Mouse (Mus musculus) megakaryocyte, embryonic 14.5 days (primary cell): ENCODE data around the gene Tlr6. TPM values are rescaled to one million over a fixed set of nuclear protein-coding genes. Genes with fewer than 3 reads are reported as not detected.

Experiments
- H3K27me3 ChIP-seq: replicated peaks from 2 replicates; pipeline ENCODE3; 2012; ENCODE audit warnings: inconsistent platforms
- H3K36me3 ChIP-seq: replicated peaks from 2 replicates; pipeline ENCODE3; 2012; ENCODE audit warnings: low read length, inconsistent platforms, mixed read lengths
- H3K4me1 ChIP-seq: 2 replicates; pipeline ENCODE4 v1.6.1; 2012; ENCODE audit warnings: inconsistent platforms
- H3K4me3 ChIP-seq: replicated peaks from 2 replicates; pipeline ENCODE3; 2012; ENCODE audit warnings: moderate library complexity, mild to moderate bottlenecking, inconsistent platforms
- H3K9me3 ChIP-seq: 2 replicates; pipeline ENCODE4 v1.6.1; 2012; ENCODE audit warnings: inconsistent platforms
- FLI1 ChIP-seq: IDR thresholded peaks from 2 replicates; pipeline ENCODE4 v1.6.1; 2012; ENCODE audit warnings: low read length, inconsistent platforms, mixed read lengths
- GATA1 ChIP-seq: IDR thresholded peaks from 3 replicates; pipeline ENCODE4 v1.6.1; 2012; ENCODE audit warnings: mixed read lengths, low read length, inconsistent platforms, borderline replicate concordance
- polyA plus RNA-seq: library from polyadenylated mRNA; stranded (reverse); fragments of >175 nt; gene quantifications from 2 replicates; pipeline ENCODE4 v1.2.3, GENCODE M21; 2012; ENCODE audit warnings: low replicate concordance; ENCODE audit not compliant: insufficient read depth

The Tlr6 gene
- polyA plus RNA-seq = not detected in 2 replicates

- H3K9me3 ChIP-seq = no peaks in the 10 kb centered on the region
- H3K4me3 ChIP-seq = peak within 1 kb of the TSS; percentile 90
- H3K36me3 ChIP-seq = no peaks in the 10 kb centered on the region
- TF ChIP-seq FLI1 = no peak
- TF ChIP-seq GATA1 = no peak
- H3K27me3 ChIP-seq = peaks cover 9% of the 10 kb centered on the region
- H3K4me1 ChIP-seq = peaks cover 17% of the 10 kb centered on the region
Measured at GRCm38 (mm10) chr5:64959843-64960230, at the start of gene Tlr6. Gene Tlr6, minus strand, starts transcription at chr5:64960097.

DNA sequence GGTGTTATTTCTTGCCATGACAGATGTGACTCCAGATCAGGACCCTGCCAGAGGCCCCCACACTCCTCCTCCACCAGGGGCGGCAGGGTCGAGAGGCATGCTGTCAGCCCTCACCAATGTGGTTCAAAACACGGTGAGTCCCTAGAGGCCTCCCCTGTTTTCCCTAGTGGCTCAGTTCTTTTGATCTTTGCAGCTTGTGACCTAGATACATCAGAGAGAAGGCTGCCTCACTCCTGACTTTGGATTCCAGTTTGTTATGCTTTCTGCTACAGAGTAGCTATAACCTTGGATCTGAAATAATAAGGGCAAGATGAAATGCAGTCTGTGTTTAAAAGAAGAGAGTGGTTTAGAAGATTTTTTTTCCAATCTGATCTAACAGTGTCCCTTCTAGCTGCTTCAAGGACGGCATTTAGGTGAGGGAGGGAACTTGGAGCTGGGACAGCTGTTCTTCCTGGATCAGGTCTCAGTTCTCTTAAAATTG, 46.2 kb upstream of the Tlr6 start:
- H3K9me3 ChIP-seq = peaks cover 11% of the 10 kb centered on the region
- no peaks in the 10 kb centered on the region for H3K27me3 ChIP-seq
- TF ChIP-seq FLI1 = no peak
- TF ChIP-seq GATA1 = no peak
- peaks cover 17% of the 10 kb centered on the region for H3K36me3 ChIP-seq
- H3K4me3 ChIP-seq = no peak overlapping the region
- peaks cover 31% of the 10 kb centered on the region for H3K4me1 ChIP-seq

- peaks cover 10% of the 10 kb centered on the region for H3K36me3 ChIP-seq
- H3K4me3 ChIP-seq = no peak overlapping the region
- H3K9me3 ChIP-seq = peaks cover 5% of the 10 kb centered on the region
- TF ChIP-seq GATA1 (no peak), FLI1 (no peak)
- H3K4me1 ChIP-seq = peaks cover 31% of the 10 kb centered on the region
- no peaks in the 10 kb centered on the region for H3K27me3 ChIP-seq
Measured at GRCm38 (mm10) chr5:65005251-65005650, 45.4 kb upstream of the Tlr6 start.

DNA sequence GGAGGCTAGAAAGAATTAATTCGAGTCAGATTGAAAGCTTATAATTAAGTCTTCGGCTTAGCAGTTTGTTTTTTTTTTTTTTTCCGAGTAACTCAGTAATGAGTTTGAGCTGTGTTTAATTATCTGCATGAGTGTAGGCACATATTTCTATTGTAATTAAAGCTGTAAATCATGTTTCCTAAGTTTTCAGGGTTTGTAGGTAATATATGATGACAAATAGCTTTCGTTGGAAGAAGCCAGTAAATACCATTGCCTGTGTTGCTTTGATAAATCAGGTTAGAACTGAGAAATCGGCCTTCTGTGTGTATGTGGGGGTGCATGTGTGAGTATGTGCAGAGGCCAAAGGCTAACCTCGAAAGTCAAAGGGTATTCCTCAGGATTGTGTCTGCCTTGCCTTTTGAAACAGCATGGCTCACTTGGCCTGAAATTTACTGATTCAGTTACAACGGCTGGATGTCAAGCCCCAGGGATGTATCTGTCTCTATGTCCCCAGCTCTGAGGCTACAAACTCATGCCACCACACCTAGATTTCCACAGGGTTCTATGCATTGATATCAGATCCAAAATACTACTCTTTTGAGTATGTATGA, 44.1 kb upstream of the Tlr6 start:
- no peaks in the 10 kb centered on the region for H3K36me3 ChIP-seq
- no peak overlapping the region for H3K4me3 ChIP-seq
- H3K9me3 ChIP-seq = no peaks in the 10 kb centered on the region
- H3K4me1 ChIP-seq = peaks cover 31% of the 10 kb centered on the region
- no peak for TF ChIP-seq GATA1
- TF ChIP-seq FLI1 = no peak
- no peaks in the 10 kb centered on the region for H3K27me3 ChIP-seq

- H3K4me3 ChIP-seq = no peak overlapping the region
- H3K27me3 ChIP-seq = no peaks in the 10 kb centered on the region
- peaks cover 33% of the 10 kb centered on the region for H3K4me1 ChIP-seq
- TF ChIP-seq FLI1 = no peak
- no peak for TF ChIP-seq GATA1
- H3K36me3 ChIP-seq = no peaks in the 10 kb centered on the region
- H3K9me3 ChIP-seq = no peaks in the 10 kb centered on the region
Measured at GRCm38 (mm10) chr5:65002940-65003824, 43.3 kb upstream of the Tlr6 start.

- Histone ChIP-seq H3K27me3 (no peaks in the 10 kb centered on the region), H3K36me3 (peaks cover 12% of the 10 kb centered on the region), H3K9me3 (no peaks in the 10 kb centered on the region), H3K4me1 (peaks cover 13% of the 10 kb centered on the region), H3K4me3 (no peak overlapping the region)
- TF ChIP-seq GATA1 = no peak
- TF ChIP-seq FLI1 = no peak
Measured at GRCm38 (mm10) chr5:64995408-64995807, 35.5 kb upstream of the Tlr6 start.

DNA sequence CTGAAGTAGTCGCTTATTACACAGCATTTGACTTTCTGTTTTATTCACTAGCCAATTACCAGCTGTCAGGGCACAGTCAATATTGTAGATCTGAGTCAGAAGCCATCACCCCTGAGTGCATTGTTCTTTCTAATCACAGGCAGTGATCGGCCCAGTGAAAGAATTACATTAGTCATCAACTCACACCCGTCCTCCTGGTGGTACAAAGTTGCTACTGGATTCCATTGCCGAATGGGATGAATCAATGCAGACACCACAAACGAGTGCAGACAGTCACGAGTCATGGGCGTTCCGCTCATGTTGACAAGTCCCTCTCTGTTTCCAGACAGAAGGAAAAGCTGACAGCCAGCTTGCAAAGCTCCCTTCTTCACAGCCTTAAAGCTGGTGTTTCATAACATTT, 32.6 kb upstream of the Tlr6 start:
- TF ChIP-seq FLI1 = no peak
- TF ChIP-seq GATA1 = no peak
- peaks cover 23% of the 10 kb centered on the region for H3K4me1 ChIP-seq

GRCm38 (mm10) chr5:64989940-64990339, 30.0 kb upstream of the Tlr6 start:
- Histone ChIP-seq H3K36me3 (peaks cover 10% of the 10 kb centered on the region), H3K4me1 (peaks cover 40% of the 10 kb centered on the region), H3K4me3 (no peak overlapping the region), H3K27me3 (no peaks in the 10 kb centered on the region), H3K9me3 (no peaks in the 10 kb centered on the region)
- no peak for TF ChIP-seq GATA1

More for the DNA sequence above, 32.6 kb upstream of the Tlr6 start:
- Histone ChIP-seq H3K4me3 (no peak overlapping the region), H3K9me3 (no peaks in the 10 kb centered on the region), H3K36me3 (peaks cover 15% of the 10 kb centered on the region), H3K27me3 (no peaks in the 10 kb centered on the region)

- H3K4me3 ChIP-seq = peak overlapping the region; percentile 44
- TF ChIP-seq GATA1 (no peak), FLI1 (no peak)
- H3K9me3 ChIP-seq = no peaks in the 10 kb centered on the region
- H3K36me3 ChIP-seq = peaks cover 16% of the 10 kb centered on the region
- H3K4me1 ChIP-seq = peaks cover 33% of the 10 kb centered on the region
- no peaks in the 10 kb centered on the region for H3K27me3 ChIP-seq
Measured at GRCm38 (mm10) chr5:64985971-64986370, 26.1 kb upstream of the Tlr6 start.

DNA sequence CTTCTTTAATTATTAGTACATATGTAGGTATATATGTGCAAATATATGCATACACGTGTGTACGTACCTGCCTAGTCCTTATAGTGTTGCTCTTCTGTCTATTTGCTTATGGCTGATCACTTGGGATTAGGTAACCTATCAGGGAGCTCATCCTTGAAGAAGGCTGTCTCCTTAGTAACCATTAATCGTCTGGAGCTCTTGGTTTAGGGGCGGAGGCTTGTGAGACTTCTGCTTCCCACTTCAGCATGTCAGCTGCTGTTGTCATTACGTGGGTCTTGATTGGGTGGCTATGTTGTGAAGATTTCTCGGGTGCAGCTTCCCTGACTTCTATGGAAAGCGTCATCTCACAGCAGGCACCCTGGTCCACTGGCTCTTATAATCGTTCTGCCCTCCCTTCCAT, 17.2 kb upstream of the Tlr6 start:
- H3K9me3 ChIP-seq = no peaks in the 10 kb centered on the region
- peaks cover 16% of the 10 kb centered on the region for H3K4me1 ChIP-seq
- TF ChIP-seq GATA1 (no peak), FLI1 (no peak)
- peaks cover 6% of the 10 kb centered on the region for H3K36me3 ChIP-seq
- H3K27me3 ChIP-seq = peaks cover 7% of the 10 kb centered on the region
- no peak overlapping the region for H3K4me3 ChIP-seq
